Mouse (Mus musculus) hindbrain, postnatal 0 days (tissue): ENCODE results near the gene 1700086D15Rik. TPM values are rescaled to one million over a fixed set of nuclear protein-coding genes. Genes with fewer than 3 reads are reported as not detected.

ENCODE experiments used
- ATAC-seq: fragments of 200-750 bp; cut with Nextera tagmentation; 2 replicates; pipeline ENCODE4 v1.8.0; 2017; ENCODE audit warnings: mild to moderate bottlenecking, moderate TSS enrichment, moderate library complexity
- DNase-seq: peaks from one replicate; pipeline ENCODE4 v3.0.0-alpha.2; 2015; ENCODE audit warnings: low spot score
- H3K27ac ChIP-seq: fragments of 300-500 bp; sonication (generic); 2 replicates; pipeline ENCODE4 v1.5.1; 2014; ENCODE audit warnings: mild to moderate bottlenecking
- H3K27me3 ChIP-seq: fragments of 300-500 bp; sonication (generic); 2 replicates; pipeline ENCODE4 v1.6.1; 2014; ENCODE audit warnings: low read length, mixed read lengths; ENCODE audit not compliant: insufficient read depth
- H3K36me3 ChIP-seq: fragments of 300-500 bp; sonication (generic); 2 replicates; pipeline ENCODE4 v1.6.1; 2014; ENCODE audit warnings: low read length, mixed read lengths; ENCODE audit not compliant: insufficient read depth
- H3K4me1 ChIP-seq: fragments of 300-500 bp; sonication (generic); 2 replicates; pipeline ENCODE4 v1.6.1; 2014; ENCODE audit warnings: antibody characterized with exemption, low read length, mixed read lengths; ENCODE audit not compliant: insufficient read depth
- H3K4me2 ChIP-seq: fragments of 300-500 bp; sonication (generic); 2 replicates; pipeline ENCODE4 v1.6.1; 2014; ENCODE audit warnings: low read depth, mild to moderate bottlenecking, low read length, moderate library complexity, mixed read lengths
- H3K4me3 ChIP-seq: fragments of 300-500 bp; sonication (generic); 2 replicates; pipeline ENCODE4 v1.5.1; 2014; ENCODE audit warnings: low read length
- H3K9ac ChIP-seq: fragments of 300-500 bp; sonication (generic); replicated peaks from 2 replicates; pipeline ENCODE4 v1.6.1; 2014; ENCODE audit warnings: mild to moderate bottlenecking, low read length, moderate library complexity, mixed read lengths
- H3K9me3 ChIP-seq: fragments of 300-500 bp; sonication (generic); 2 replicates; pipeline ENCODE4 v1.6.1; 2016; ENCODE audit warnings: low read length, mixed read lengths
- CTCF ChIP-seq: IDR thresholded peaks from 2 replicates; pipeline ENCODE4 v1.5.1; 2016; ENCODE audit warnings: antibody characterized with exemption, control low read depth, low read depth
- WGBS: fragments of 180-500 bp; shearing (Covaris S2); extraction: QIAGEN DNeasy Blood & Tissue Kit; methylation state at CpG from one replicate; pipeline ENCODE4 v1.1.7; 2014; 5-methylcytosine and 5-hydroxymethylcytosine counted together
- polyA plus RNA-seq: library from polyadenylated mRNA; unstranded; fragments of >200 nt; fragmentation: Nextera tagmentation; extraction: Ambion mirVana; gene quantifications from 2 replicates; pipeline ENCODE4 v1.2.1, GENCODE M21; 2015
- total RNA-seq: library from RNA; depleted of rRNA; stranded (reverse); fragments of >200 nt; gene quantifications from 2 replicates; pipeline ENCODE4 v1.2.3, GENCODE M21; 2014

Gene 1700086D15Rik
- total and polyA plus RNA-seq, 2 experiments from 2014 or later = 0.39 to 0.94 TPM

- no peak overlapping the region for H3K4me3 ChIP-seq
- H3K9me3 ChIP-seq = no peaks in the 10 kb centered on the region
- no peaks in the 10 kb centered on the region for H3K4me1 ChIP-seq
- WGBS = 8% methylated on average over 3 of the region's 3 CpGs
- H3K4me2 ChIP-seq = no peak overlapping the region
- TF ChIP-seq CTCF = peak; percentile 96
- ATAC-seq (peak; percentile 59; the same call in 1 of the 2 replicates), DNase-seq (peak; percentile 86)
- H3K36me3 ChIP-seq = no peaks in the 10 kb centered on the region
- H3K9ac ChIP-seq = no peak overlapping the region
- H3K27me3 ChIP-seq = no peaks in the 10 kb centered on the region
- no peak overlapping the region for H3K27ac ChIP-seq
Measured at GRCm38 (mm10) chr11:65197280-65197679, 37.6 kb upstream of the 1700086D15Rik start.

DNA sequence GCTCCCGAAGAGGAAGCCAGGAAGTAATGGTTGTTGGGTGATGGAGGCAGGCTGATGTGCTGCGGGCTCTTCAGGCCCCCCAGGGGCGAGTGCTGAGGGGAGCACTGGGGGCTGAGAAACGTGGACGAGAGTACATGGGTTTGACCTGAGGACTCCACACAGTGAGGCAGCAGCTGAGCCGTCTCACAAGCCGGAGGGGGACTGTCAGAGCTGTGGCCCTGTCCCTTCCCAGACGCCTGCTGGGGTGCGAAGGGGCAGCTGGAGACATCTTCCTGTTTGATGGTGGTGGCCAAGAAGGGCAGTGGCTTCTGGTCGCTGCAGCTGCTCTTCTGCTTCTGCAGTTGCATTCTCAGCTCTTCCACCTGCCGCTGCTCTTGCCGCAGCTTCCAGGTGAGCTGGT, 27.3 kb upstream of the 1700086D15Rik start:
- no peak overlapping the region for H3K27ac ChIP-seq
- TF ChIP-seq CTCF = no peak
- WGBS = 79% methylated on average over 12 of the region's 12 CpGs

DNA sequence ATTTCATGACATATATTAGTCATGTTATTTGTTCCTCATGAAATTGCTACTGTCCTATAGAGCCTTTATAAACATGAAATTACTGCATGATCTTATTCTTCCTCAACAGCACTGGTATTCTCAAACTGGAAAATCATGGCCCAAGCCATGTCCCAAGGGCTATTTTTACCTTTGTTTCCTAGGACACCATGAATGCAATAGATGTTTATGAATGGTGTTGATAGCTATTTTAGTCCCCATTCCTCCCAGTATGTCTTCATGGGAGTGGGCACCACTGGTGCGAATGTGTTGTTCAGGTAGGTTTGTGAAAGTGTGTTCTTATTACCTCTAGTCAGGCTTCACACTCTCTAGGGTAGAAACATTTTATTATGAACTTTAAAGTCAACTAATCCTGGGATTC, 25.4 kb upstream of the 1700086D15Rik start:
- WGBS = 95% methylated on average over 1 of the region's 1 CpGs
- no peak overlapping the region for H3K4me3 ChIP-seq
- no peaks in the 10 kb centered on the region for H3K9me3 ChIP-seq

More for the DNA sequence above, 27.3 kb upstream of the 1700086D15Rik start:
- no peak overlapping the region for H3K4me3 ChIP-seq
- no peaks in the 10 kb centered on the region for H3K4me1 ChIP-seq
- no peaks in the 10 kb centered on the region for H3K27me3 ChIP-seq
- H3K9ac ChIP-seq = no peak overlapping the region
- no peaks in the 10 kb centered on the region for H3K9me3 ChIP-seq
- H3K4me2 ChIP-seq = no peak overlapping the region
- no peak for DNase-seq
- no peak for ATAC-seq
- H3K36me3 ChIP-seq = no peaks in the 10 kb centered on the region

GRCm38 (mm10) chr11:65170121-65170750, 10.5 kb upstream of the 1700086D15Rik start:
- H3K9ac ChIP-seq = no peak overlapping the region
- H3K36me3 ChIP-seq = no peaks in the 10 kb centered on the region
- no peaks in the 10 kb centered on the region for H3K9me3 ChIP-seq
- ATAC-seq (no peak), DNase-seq (no peak)
- H3K27me3 ChIP-seq = no peaks in the 10 kb centered on the region
- H3K4me2 ChIP-seq = no peak overlapping the region
- TF ChIP-seq CTCF = no peak
- H3K4me3 ChIP-seq = no peak overlapping the region
- WGBS = 86% methylated on average over 4 of the region's 4 CpGs
- no peak overlapping the region for H3K27ac ChIP-seq
- no peaks in the 10 kb centered on the region for H3K4me1 ChIP-seq

More for the DNA sequence above, 25.4 kb upstream of the 1700086D15Rik start:
- H3K27me3 ChIP-seq = no peaks in the 10 kb centered on the region
- no peak overlapping the region for H3K4me2 ChIP-seq
- DNase-seq (no peak), ATAC-seq (no peak)
- no peaks in the 10 kb centered on the region for H3K36me3 ChIP-seq
- no peak overlapping the region for H3K27ac ChIP-seq
- TF ChIP-seq CTCF = no peak
- H3K9ac ChIP-seq = no peak overlapping the region
- H3K4me1 ChIP-seq = no peaks in the 10 kb centered on the region

DNA sequence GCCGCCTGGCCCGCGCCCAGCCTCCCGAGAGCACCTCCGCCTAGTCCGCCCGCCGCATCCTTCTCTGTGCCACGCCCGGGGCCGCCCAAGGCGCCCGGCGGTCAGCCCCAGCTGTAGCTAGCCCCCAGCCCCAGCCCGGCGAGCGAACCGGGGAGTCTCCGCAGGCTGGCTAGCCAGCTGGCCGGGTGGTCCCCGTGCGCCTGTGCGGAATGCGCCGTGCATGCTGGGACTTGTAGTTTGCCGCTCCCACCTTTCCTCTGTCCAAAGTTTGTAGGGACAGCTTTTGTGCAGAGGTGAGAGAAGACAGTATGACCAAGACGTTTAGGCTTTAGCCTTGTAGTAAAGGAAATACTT, 3.1 kb upstream of the 1700086D15Rik start, which contains the start of gene Arhgap44:
Arhgap44 (minus strand) TSS at position 195 of the 354 bp plus-strand sequence.
- Histone ChIP-seq H3K27ac (peak within 1 kb of the TSS; percentile 83), H3K9ac (peak within 1 kb of the TSS; percentile 92), H3K36me3 (no peaks in the 10 kb centered on the region), H3K4me1 (peaks cover 11% of the 10 kb centered on the region; the same call in 1 of the 2 replicates), H3K4me2 (peak within 1 kb of the TSS; percentile 89), H3K9me3 (no peaks in the 10 kb centered on the region), H3K4me3 (peak within 1 kb of the TSS; percentile 95), H3K27me3 (no peaks in the 10 kb centered on the region)
- TF ChIP-seq CTCF = no peak
- DNase-seq (peak; percentile 80), ATAC-seq (peak; percentile 92)
- WGBS = under 1% methylated on average over 27 of the region's 27 CpGs

DNA sequence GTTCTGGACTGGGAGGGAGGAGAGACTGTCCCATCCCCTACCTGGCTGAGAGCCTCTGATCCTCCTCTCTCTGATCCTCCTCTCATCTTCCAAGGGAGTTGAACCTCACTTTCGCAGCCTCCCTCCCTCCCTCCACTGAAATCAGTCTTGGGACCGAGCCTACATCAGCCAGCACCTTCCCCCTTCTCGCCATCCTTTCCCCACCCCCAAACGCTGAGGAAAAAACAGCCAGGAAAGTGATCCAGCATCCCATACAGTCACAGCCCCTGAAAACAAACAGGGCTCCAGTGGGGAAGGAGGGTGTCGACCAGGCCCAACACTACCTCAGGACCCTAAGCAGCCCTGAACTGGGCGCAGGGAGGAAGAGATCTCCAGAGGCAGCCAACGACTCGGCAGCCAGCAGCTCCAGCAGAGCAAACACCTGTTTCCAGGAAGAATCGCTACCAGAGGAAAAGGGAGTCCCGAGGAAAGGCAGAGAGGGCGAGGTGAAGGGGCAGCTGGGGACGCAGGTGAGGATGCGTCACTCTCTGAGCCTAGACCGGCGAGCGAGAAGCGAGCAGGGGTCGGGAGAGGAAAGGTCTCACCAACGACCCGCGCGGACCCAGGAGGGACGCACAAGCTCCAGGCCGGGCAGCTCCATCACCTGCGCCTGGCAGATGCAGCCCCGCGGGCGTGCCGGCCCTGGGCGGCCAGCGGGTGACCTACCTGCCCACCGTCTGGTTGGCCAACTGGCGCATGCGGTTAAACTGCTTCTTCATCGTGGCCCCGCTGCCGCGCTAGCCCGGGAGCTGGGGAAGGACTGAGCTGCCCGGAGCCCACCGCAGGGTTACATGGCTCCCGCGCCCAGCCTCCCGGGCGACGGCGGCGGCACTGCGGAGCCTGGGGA, 2.4 kb upstream of the 1700086D15Rik start:
- peak overlapping the region; percentile 83 for H3K27ac ChIP-seq
- H3K27me3 ChIP-seq = no peaks in the 10 kb centered on the region
- no peak for TF ChIP-seq CTCF
- peak; percentile 48 for DNase-seq
- peak; percentile 76 for ATAC-seq
- H3K4me1 ChIP-seq = peaks cover 11% of the 10 kb centered on the region; the same call in 1 of the 2 replicates
- peak overlapping the region; percentile 92 for H3K9ac ChIP-seq
- no peaks in the 10 kb centered on the region for H3K9me3 ChIP-seq
- WGBS = 1% methylated on average over 41 of the region's 49 CpGs
- peak overlapping the region; percentile 89 for H3K4me2 ChIP-seq
- no peaks in the 10 kb centered on the region for H3K36me3 ChIP-seq
- peak overlapping the region; percentile 95 for H3K4me3 ChIP-seq
